Mouse (Mus musculus): ENCODE measurements around the gene Rcc1. TPM values are rescaled to one million over a fixed set of nuclear protein-coding genes. Genes with fewer than 3 reads are reported as not detected.

Rcc1 gene
- polyA plus RNA-seq, 1 experiment, result 7.5 TPM

Other genes with a start within 250 kb of the Rcc1 start
- 1.4 and 1.6 TPM in 2 replicates for gene Oprd1, start 209.1 kb downstream of the Rcc1 start, polyA plus RNA-seq (2012; rRNA removed)
- 22.1 and 22.2 TPM in 2 replicates for gene Ythdf2, start 141.3 kb downstream of the Rcc1 start, polyA plus RNA-seq (2012; rRNA removed)
- 9.7 and 12.1 TPM in 2 replicates for gene Gmeb1, start 92.0 kb downstream of the Rcc1 start, polyA plus RNA-seq (2012; rRNA removed)
- gene Taf12, start 79.2 kb downstream of the Rcc1 start, polyA plus RNA-seq (2012; rRNA removed), result 19.4 and 23.4 TPM in 2 replicates
- gene Rab42, start 50.2 kb downstream of the Rcc1 start, polyA plus RNA-seq (2012; rRNA removed), result 2.3 and 3.6 TPM in 2 replicates
- gene Trnau1ap, start 24.1 kb downstream of the Rcc1 start, polyA plus RNA-seq (2012; rRNA removed), result 12.3 and 22.9 TPM in 2 replicates
- gene Phactr4, start 68.9 kb upstream of the Rcc1 start, polyA plus RNA-seq (2012; rRNA removed), result 9.1 and 14.1 TPM in 2 replicates
- gene Med18, start 110.3 kb upstream of the Rcc1 start, polyA plus RNA-seq (2012; rRNA removed), result 5.6 and 7.5 TPM in 2 replicates
- gene Sesn2, start 156.9 kb upstream of the Rcc1 start, polyA plus RNA-seq (2012; rRNA removed), result 9.8 and 10.1 TPM in 2 replicates
- gene Atpif1, start 180.1 kb upstream of the Rcc1 start, polyA plus RNA-seq (2012; rRNA removed), result 367 and 421 TPM in 2 replicates
- 138 and 139 TPM in 2 replicates for gene Dnajc8, start 181.9 kb upstream of the Rcc1 start, polyA plus RNA-seq (2012; rRNA removed)
- 10.2 and 11.3 TPM in 2 replicates for gene Ptafr, start 210.5 kb upstream of the Rcc1 start, polyA plus RNA-seq (2012; rRNA removed)